Mouse (Mus musculus) left cerebral cortex, adult 9 months (tissue): ENCODE results near the gene Slc4a3.

Experiments used
- DNase-seq, 2 experiments: peaks; one replicate each; pipeline ENCODE4 v3.0.0; 2022; ENCODE audit warnings: low spot score in 2 of 2

Gene Slc4a3

GRCm38 (mm10) chr1:75521321-75522031 lies 24.6 kb upstream of the Slc4a3 start, which contains the start of gene Stk11ip:
Stk11ip (plus strand) TSS chr1:75521529.
- DNase-seq = peak; percentile 71 to 92

GRCm38 (mm10) chr1:75524679-75525078 lies 21.4 kb upstream of the Slc4a3 start:
- no peak for DNase-seq

- DNase-seq = no peak
These were observed 15.5 kb upstream of the Slc4a3 start for GRCm38 (mm10) chr1:75530546-75530945.

- DNase-seq = no peak
These were observed 13.5 kb upstream of the Slc4a3 start for GRCm38 (mm10) chr1:75532280-75533172.

GRCm38 (mm10) chr1:75533325-75534252 lies 12.5 kb upstream of the Slc4a3 start:
- no peak for DNase-seq

- DNase-seq = no peak
These were observed 8.5 kb upstream of the Slc4a3 start for GRCm38 (mm10) chr1:75537587-75537986.

- no peak for DNase-seq
These were observed 7.4 kb upstream of the Slc4a3 start for GRCm38 (mm10) chr1:75538597-75539190.

GRCm38 (mm10) chr1:75541496-75541895 lies 4.6 kb upstream of the Slc4a3 start:
- no peak for DNase-seq

- DNase-seq = no peak
These were observed 1.7 kb upstream of the Slc4a3 start for GRCm38 (mm10) chr1:75544351-75544750.

GRCm38 (mm10) chr1:75547351-75547750 lies 1.3 kb downstream of the Slc4a3 start:
- no peak for DNase-seq

- DNase-seq = no peak
These were observed 2.0 kb downstream of the Slc4a3 start for GRCm38 (mm10) chr1:75548083-75548482.

- DNase-seq = no peak
These were observed 2.8 kb downstream of the Slc4a3 start for GRCm38 (mm10) chr1:75548871-75549270.

GRCm38 (mm10) chr1:75549289-75550279 lies 3.5 kb downstream of the Slc4a3 start:
- no peak for DNase-seq

- DNase-seq = no peak
These were observed 4.5 kb downstream of the Slc4a3 start for GRCm38 (mm10) chr1:75550586-75550985.

- DNase-seq = no peak
These were observed 9.6 kb downstream of the Slc4a3 start for GRCm38 (mm10) chr1:75555680-75556079.

- peak; percentile 59 to 66 for DNase-seq
These were observed 10.2 kb downstream of the Slc4a3 start for GRCm38 (mm10) chr1:75556143-75556781.

- DNase-seq = no peak
These were observed 11.0 kb downstream of the Slc4a3 start for GRCm38 (mm10) chr1:75557041-75557440.

- DNase-seq = no peak
These were observed 12.5 kb downstream of the Slc4a3 start for GRCm38 (mm10) chr1:75558388-75559178.
